In genomic region chr2:32761361-32761760, GRCm38 (mm10) we compare ENCODE assay signal across 28 mouse cellular contexts. TPM values are rescaled to one million over a fixed set of nuclear protein-coding genes. Genes with fewer than 3 reads are reported as not detected.
DNase-seq lines count a peak whose midpoint lies in the region; ATAC-seq and TF ChIP-seq lines count a peak whose summit lies in the region.
"Had no signal": no experiment of that assay in that cellular context is flagged by ENCODE, and none has a peak within 500 bp of the region (broad histone marks: within the 10 kb centered on the region; RNA-seq: fewer than 3 reads in every experiment).

No protein-coding gene starts in this region.

- no peaks in the 10 kb centered on the region; the same call in 1 of the 2 replicates for H3K4me1 ChIP-seq in liver, postnatal 0 days (ENCODE audit: insufficient read depth)
- H3K4me1 ChIP-seq in liver, embryonic 11.5 days (replicated peaks; ENCODE audit: control insufficient read depth, insufficient read depth, low read length): no peaks in the 10 kb centered on the region
- peaks cover 12% of the 10 kb centered on the region for H3K4me1 ChIP-seq in G1E (ENCODE audit: insufficient read depth, low read depth, low read length)

- H3K9ac ChIP-seq in liver, postnatal 0 days (replicated peaks): no peak overlapping the region
- no peak overlapping the region for H3K9ac ChIP-seq in liver, embryonic 11.5 days (ENCODE audit: low read depth, low read length)
- H3K9ac ChIP-seq: embryonic facial prominence, embryonic 15.5 days; hindbrain, embryonic 12.5 days had no signal

- no peaks in the 10 kb centered on the region for H3K27me3 ChIP-seq in liver, postnatal 0 days (ENCODE audit: insufficient read depth, low read length)
- no peaks in the 10 kb centered on the region for H3K27me3 ChIP-seq in liver, embryonic 11.5 days (replicated peaks; ENCODE audit: control insufficient read depth, insufficient read depth, low read length)
- peaks cover 9% of the 10 kb centered on the region for H3K27me3 ChIP-seq in G1E (ENCODE audit: insufficient read depth, low read length)
- H3K27me3 ChIP-seq: embryonic facial prominence, embryonic 15.5 days; hindbrain, embryonic 12.5 days had no signal

- intact Hi-C loops in left cerebral cortex, postnatal 10 days (cut with DNase I): no loop called here

- 85% methylated on average over 14 of the region's 14 CpGs for WGBS in liver, postnatal 0 days (ENCODE audit: insufficient replicate concordance)
- 86% methylated on average over 14 of the region's 14 CpGs for WGBS in liver, embryonic 11.5 days

- no peak for ATAC-seq in liver, postnatal 0 days
- ATAC-seq in liver, embryonic 11.5 days (replicated peaks; ENCODE audit: low FRiP score): no peak
- ATAC-seq in G1E (ENCODE audit: extremely low read depth, insufficient number of reproducible peaks, low FRiP score, poor library complexity, severe bottlenecking): no peak
- ATAC-seq: CD4-positive, CD25-positive, alpha-beta regulatory T cell, adult 4 months; forebrain, embryonic 14.5 days; hindbrain, embryonic 16.5 days had no signal

- DNase-seq in cerebellum, postnatal 10 days: peak; percentile 70 to 72
- DNase-seq in cerebellum, adult 9-11 months: no peak
- peak; percentile 45 to 52 for DNase-seq in left cerebral cortex, adult 18-20 months (ENCODE audit: low spot score in 2 of 2)
- no peak for DNase-seq in left cerebral cortex, postnatal 10 days (ENCODE audit: extremely low spot score in 1 of 2, low spot score in 2 of 2)
- DNase-seq in liver, postnatal 0 days: peak; percentile 13
- no peak for DNase-seq in liver, embryonic 11.5 days (ENCODE audit: low spot score)
- no peak for DNase-seq in G1E (ENCODE audit: low spot score)
- DNase-seq: adrenal gland, postnatal 14 days; B cell, adult 2 months; cerebellum, adult 8-10 months; embryo, embryonic 11 days; gastrocnemius, postnatal 10 days; heart, adult 18-20 months; heart, postnatal 10 days; heart, postnatal 4 days had no signal

- no peak for TF ChIP-seq EP300 in liver, postnatal 0 days (IDR thresholded peaks at IDR 0.05; ENCODE audit: low read depth)

- H3K9me3 ChIP-seq in liver, postnatal 0 days (ENCODE audit: low read length): no peaks in the 10 kb centered on the region
- H3K9me3 ChIP-seq in liver, embryonic 11.5 days (ENCODE audit: control insufficient read depth, low read length): no peaks in the 10 kb centered on the region
- no peaks in the 10 kb centered on the region for H3K9me3 ChIP-seq in G1E (replicated peaks)
- H3K9me3 ChIP-seq: embryonic facial prominence, embryonic 15.5 days; forebrain, embryonic 10.5 days; heart, embryonic 10.5 days; hindbrain, embryonic 12.5 days had no signal

- H3K27ac ChIP-seq in liver, postnatal 0 days (ENCODE audit: low read depth): no peak overlapping the region
- H3K27ac ChIP-seq in liver, embryonic 11.5 days (ENCODE audit: low read depth, low read length): no peak overlapping the region
- H3K27ac ChIP-seq: embryonic facial prominence, embryonic 15.5 days; forebrain, embryonic 10.5 days; heart, embryonic 10.5 days; hindbrain, embryonic 12.5 days had no signal

- TF ChIP-seq CTCF in liver, postnatal 0 days (IDR thresholded peaks at IDR 0.05; ENCODE audit: low read depth): no peak
- no peak for TF ChIP-seq CTCF in G1E (IDR thresholded peaks at IDR 0.05; ENCODE audit: low read depth, low read length)

- peaks cover 9% of the 10 kb centered on the region for H3K36me3 ChIP-seq in liver, postnatal 0 days (replicated peaks; ENCODE audit: insufficient read depth, low read length)
- H3K36me3 ChIP-seq in liver, embryonic 11.5 days (ENCODE audit: control insufficient read depth, insufficient read depth, low read length): peaks cover 12% of the 10 kb centered on the region
- peaks cover 51% of the 10 kb centered on the region for H3K36me3 ChIP-seq in G1E (replicated peaks)

- no peak overlapping the region for H3K4me3 ChIP-seq in liver, postnatal 0 days (ENCODE audit: low read depth, low read length)
- H3K4me3 ChIP-seq in liver, embryonic 11.5 days (ENCODE audit: low read depth, low read length): no peak overlapping the region
- peak overlapping the region; percentile 4; the same call in 1 of the 2 replicates for H3K4me3 ChIP-seq in G1E (ENCODE audit: low read depth, low read length)
- H3K4me3 ChIP-seq: embryonic facial prominence, embryonic 15.5 days; erythroblast, embryonic 14.5 days; forebrain, embryonic 10.5 days; heart, embryonic 10.5 days; hindbrain, embryonic 12.5 days had no signal

- no peak overlapping the region for H3K4me2 ChIP-seq in liver, postnatal 0 days (ENCODE audit: low read depth, low read length)
- no peak overlapping the region for H3K4me2 ChIP-seq in liver, embryonic 11.5 days
- H3K4me2 ChIP-seq: embryonic facial prominence, embryonic 15.5 days; hindbrain, embryonic 12.5 days had no signal

RNA-seq across cellular contexts. Expression of gene Tor2a, which starts 4.3 kb away (rescaled TPM):
- 10 to 100 TPM; 28.7 to 34.3 TPM for total RNA-seq in left cerebral cortex, adult 18-20 months (2021)
- total RNA-seq in left cerebral cortex, postnatal 10 days (2021): 10 to 100 TPM; 28.6 to 28.9 TPM
- polyA plus RNA-seq in liver, postnatal 0 days (2015; fragmentation: Nextera tagmentation; extraction: Ambion mirVana): 34.6 and 34.7 TPM in 2 replicates
- 57.2 and 60.5 TPM in 2 replicates for polyA plus RNA-seq in liver, embryonic 11.5 days (2014; fragmentation: Nextera tagmentation; extraction: Ambion mirVana)
- total RNA-seq in G1E (2014; fragmentation: Nextera tagmentation) (9.0 and 9.7 TPM in 2 replicates), G1E (2017) (14.0 and 17.7 TPM in 2 replicates)
- polyA plus RNA-seq in G1E (2012): 28.2 and 30.1 TPM in 2 replicates

RNA-seq across cellular contexts. Expression of gene Ttc16, which starts 14.1 kb away (rescaled TPM):
- total RNA-seq in left cerebral cortex, adult 18-20 months (2021): 1 to 10 TPM in 1 of 2 experiments, under 1 TPM in 1; 0.88 to 1.0 TPM
- total RNA-seq in left cerebral cortex, postnatal 10 days (2021): under 1 TPM; 0.22 to 0.36 TPM
- polyA plus RNA-seq in liver, postnatal 0 days (2015; fragmentation: Nextera tagmentation; extraction: Ambion mirVana): 0.08 TPM in 1 of 2 replicates, not detected in the other
- 0.30 and 0.31 TPM in 2 replicates for polyA plus RNA-seq in liver, embryonic 11.5 days (2014; fragmentation: Nextera tagmentation; extraction: Ambion mirVana)
- 0.53 TPM in 1 of 2 replicates, not detected in the other for total RNA-seq in G1E (2014; fragmentation: Nextera tagmentation)
- total RNA-seq in G1E (2017): 0.17 and 0.38 TPM in 2 replicates
- 0.02 and 0.15 TPM in 2 replicates for polyA plus RNA-seq in G1E (2012)
- total RNA-seq: adrenal gland, postnatal 14 days; common myeloid progenitor, adult 5-6 weeks; gastrocnemius, postnatal 4 days; heart, postnatal 10 days had no signal
- polyA plus RNA-seq: embryonic facial prominence, embryonic 11.5 days; erythroblast, embryonic 14.5 days had no signal

RNA-seq across cellular contexts. Expression of gene Ptrh1, which starts 14.2 kb away (rescaled TPM):
- 10 to 100 TPM in 1 of 2 experiments, 1 to 10 TPM in 1; 8.1 to 10.2 TPM for total RNA-seq in left cerebral cortex, adult 18-20 months (2021)
- total RNA-seq in left cerebral cortex, postnatal 10 days (2021): 10 to 100 TPM in 1 of 2 experiments, 1 to 10 TPM in 1; 8.4 to 10.3 TPM
- polyA plus RNA-seq in liver, postnatal 0 days (2015; fragmentation: Nextera tagmentation; extraction: Ambion mirVana): 1.1 TPM in 2 replicates
- 4.9 and 5.8 TPM in 2 replicates for polyA plus RNA-seq in liver, embryonic 11.5 days (2014; fragmentation: Nextera tagmentation; extraction: Ambion mirVana)
- total RNA-seq in G1E (2014; fragmentation: Nextera tagmentation) (3.4 and 4.0 TPM in 2 replicates), G1E (2017) (4.8 and 5.0 TPM in 2 replicates)
- polyA plus RNA-seq in G1E (2012): 4.3 and 5.3 TPM in 2 replicates
- polyA plus RNA-seq: erythroblast, embryonic 14.5 days had no signal

RNA-seq across cellular contexts. Expression of gene 6330409D20Rik, which starts 20.5 kb away (rescaled TPM):
- 1 to 10 TPM; 2.2 to 2.8 TPM for total RNA-seq in left cerebral cortex, adult 18-20 months (2021)
- 1 to 10 TPM; 2.3 to 2.9 TPM for total RNA-seq in left cerebral cortex, postnatal 10 days (2021)
- polyA plus RNA-seq in liver, postnatal 0 days (2015; fragmentation: Nextera tagmentation; extraction: Ambion mirVana): not detected in 2 replicates
- polyA plus RNA-seq in liver, embryonic 11.5 days (2014; fragmentation: Nextera tagmentation; extraction: Ambion mirVana): 0.22 TPM in 1 of 2 replicates, not detected in the other
- total RNA-seq in G1E (2014; fragmentation: Nextera tagmentation): not detected in 2 replicates
- 0.17 TPM in 1 of 2 replicates, not detected in the other for total RNA-seq in G1E (2017)
- not detected in 2 replicates for polyA plus RNA-seq in G1E (2012)
- total RNA-seq: adrenal gland, adult 18-20 months; adrenal gland, postnatal 14 days; common myeloid progenitor, adult 5-6 weeks; gastrocnemius, postnatal 10 days; gastrocnemius, postnatal 4 days; heart, adult 18-20 months; heart, postnatal 10 days; heart, postnatal 4 days; MEL had no signal
- polyA plus RNA-seq: erythroblast, embryonic 14.5 days had no signal

RNA-seq across cellular contexts. Expression of gene Cfap157, which starts 22.9 kb away (rescaled TPM):
- total RNA-seq in left cerebral cortex, adult 18-20 months (2021): under 1 TPM; 0.28 to 0.33 TPM
- total RNA-seq in left cerebral cortex, postnatal 10 days (2021): not detected
- 0.25 TPM in 1 of 2 replicates, not detected in the other for polyA plus RNA-seq in liver, postnatal 0 days (2015; fragmentation: Nextera tagmentation; extraction: Ambion mirVana)
- polyA plus RNA-seq in liver, embryonic 11.5 days (2014; fragmentation: Nextera tagmentation; extraction: Ambion mirVana): 0.30 and 0.79 TPM in 2 replicates
- total RNA-seq in G1E (2014; fragmentation: Nextera tagmentation) (not detected in 2 replicates), G1E (2017) (0.11 and 1.6 TPM in 2 replicates)
- polyA plus RNA-seq in G1E (2012): not detected in 2 replicates
- total RNA-seq: adrenal gland, postnatal 14 days; common myeloid progenitor, adult 5-6 weeks; gastrocnemius, postnatal 10 days; gastrocnemius, postnatal 4 days; heart, adult 18-20 months; heart, postnatal 4 days had no signal
- polyA plus RNA-seq: embryonic facial prominence, embryonic 11.5 days; erythroblast, embryonic 14.5 days had no signal

Comparison
In these comparisons a context has a peak if more than half of its experiments do, and no peak if none do; other contexts are left out.
1. DNase-seq: peak in cerebellum, postnatal 10 days (2 of 2), left cerebral cortex, adult 18-20 months (2 of 2) and liver, postnatal 0 days (single experiment); none in cerebellum, adult 9-11 months (single experiment), left cerebral cortex, postnatal 10 days (0 of 2), liver, embryonic 11.5 days (single experiment) and G1E (single experiment).